Mouse (Mus musculus): ENCODE measurements around the gene Mis12. TPM values are rescaled to one million over a fixed set of nuclear protein-coding genes. Genes with fewer than 3 reads are reported as not detected.

Mis12 gene
- polyA plus RNA-seq, 1 experiment, result 2.7 TPM

- no peak for TF ChIP-seq GATA1 (IDR thresholded peaks at IDR 0.05; ENCODE audit: low read length)
Observed at GRCm38 (mm10) chr11:71004316-71004773, 15.1 kb upstream of the Mis12 start, which contains the start of gene Dhx33. Dhx33 (minus strand) TSS chr11:71004437.

GRCm38 (mm10) chr11:71005046-71005445 lies 14.4 kb upstream of the Mis12 start:
- no peak for TF ChIP-seq GATA1 (IDR thresholded peaks at IDR 0.05; ENCODE audit: low read length)

- no peak for TF ChIP-seq GATA1 (IDR thresholded peaks at IDR 0.05; ENCODE audit: low read length)
Observed at GRCm38 (mm10) chr11:71007026-71007425, 12.4 kb upstream of the Mis12 start.

GRCm38 (mm10) chr11:71007831-71008230 lies 11.6 kb upstream of the Mis12 start:
- TF ChIP-seq GATA1 (IDR thresholded peaks at IDR 0.05; ENCODE audit: low read length), result no peak

- no peak for TF ChIP-seq GATA1 (IDR thresholded peaks at IDR 0.05; ENCODE audit: low read length)
Observed at GRCm38 (mm10) chr11:71008321-71008720, 11.1 kb upstream of the Mis12 start.

GRCm38 (mm10) chr11:71012743-71013142 lies 6.7 kb upstream of the Mis12 start:
- no peak for TF ChIP-seq GATA1 (IDR thresholded peaks at IDR 0.05; ENCODE audit: low read length)

- no peak for TF ChIP-seq GATA1 (IDR thresholded peaks at IDR 0.05; ENCODE audit: low read length)
Observed at GRCm38 (mm10) chr11:71017051-71017450, 2.4 kb upstream of the Mis12 start.

GRCm38 (mm10) chr11:71018416-71019200 lies 803 bp upstream of the Mis12 start:
- no peak for TF ChIP-seq GATA1 (IDR thresholded peaks at IDR 0.05; ENCODE audit: low read length)

GRCm38 (mm10) chr11:71028280-71028679 lies 8.9 kb downstream of the Mis12 start:
- no peak for TF ChIP-seq GATA1 (IDR thresholded peaks at IDR 0.05; ENCODE audit: low read length)

- TF ChIP-seq GATA1 (IDR thresholded peaks at IDR 0.05; ENCODE audit: low read length), result no peak
Observed at GRCm38 (mm10) chr11:71029403-71030118, 10.2 kb downstream of the Mis12 start.

GRCm38 (mm10) chr11:71032070-71032469 lies 12.7 kb downstream of the Mis12 start:
- TF ChIP-seq GATA1 (IDR thresholded peaks at IDR 0.05; ENCODE audit: low read length), result no peak

- TF ChIP-seq GATA1 (IDR thresholded peaks at IDR 0.05; ENCODE audit: low read length), result no peak
Observed at GRCm38 (mm10) chr11:71032491-71033162, 13.2 kb downstream of the Mis12 start.

GRCm38 (mm10) chr11:71033163-71033761 lies 13.9 kb downstream of the Mis12 start, which contains the start of gene 6330403K07Rik:
6330403K07Rik (minus strand) TSS chr11:71033513.
- no peak for TF ChIP-seq GATA1 (IDR thresholded peaks at IDR 0.05; ENCODE audit: low read length)

- TF ChIP-seq GATA1 (IDR thresholded peaks at IDR 0.05; ENCODE audit: low read length), result no peak
Observed at GRCm38 (mm10) chr11:71039526-71040298, 20.3 kb downstream of the Mis12 start.

- no peak for TF ChIP-seq GATA1 (IDR thresholded peaks at IDR 0.05; ENCODE audit: low read length)
Observed at GRCm38 (mm10) chr11:71052554-71052953, 33.1 kb downstream of the Mis12 start.

Data from G1E-ER4 (cell line).